Mouse (Mus musculus): ENCODE measurements around the gene Riox1.
A peak's percentile ranks its signal among the peaks of the same experiment; 100 is the strongest.

The Riox1 gene

GRCm38 (mm10) chr12:83949776-83950492 lies 474 bp upstream of the Riox1 start:
- peak in 1 of 2 experiments; percentile 21 for DNase-seq (ENCODE audit: low spot score in 2 of 2)

GRCm38 (mm10) chr12:83950840-83951701 lies 663 bp downstream of the Riox1 start:
- DNase-seq (ENCODE audit: low spot score in 2 of 2) = no peak

GRCm38 (mm10) chr12:83951711-83952575 lies 1.5 kb downstream of the Riox1 start:
- DNase-seq (ENCODE audit: low spot score in 2 of 2) = no peak

- no peak for DNase-seq (ENCODE audit: low spot score in 2 of 2)
Observed at GRCm38 (mm10) chr12:83958278-83958677, 7.9 kb downstream of the Riox1 start.

- no peak for DNase-seq (ENCODE audit: low spot score in 2 of 2)
Observed at GRCm38 (mm10) chr12:83965235-83965634, 14.8 kb downstream of the Riox1 start.

- DNase-seq (ENCODE audit: low spot score in 2 of 2) = peak; percentile 33 to 55
Observed at GRCm38 (mm10) chr12:83972117-83972516, 21.7 kb downstream of the Riox1 start.

- DNase-seq (ENCODE audit: low spot score in 2 of 2) = no peak
Observed at GRCm38 (mm10) chr12:83978862-83979261, 28.5 kb downstream of the Riox1 start.

GRCm38 (mm10) chr12:83981615-83982014 lies 31.2 kb downstream of the Riox1 start:
- no peak for DNase-seq (ENCODE audit: low spot score in 2 of 2)

- DNase-seq (ENCODE audit: low spot score in 2 of 2) = no peak
Observed at GRCm38 (mm10) chr12:83984752-83985151, 34.3 kb downstream of the Riox1 start, which contains the start of gene Heatr4. Heatr4 (minus strand) TSS chr12:83984852.

GRCm38 (mm10) chr12:83987242-83987582 lies 36.8 kb downstream of the Riox1 start:
- DNase-seq (ENCODE audit: low spot score in 2 of 2) = no peak

GRCm38 (mm10) chr12:83987583-83988441 lies 37.4 kb downstream of the Riox1 start, which contains the start of gene Acot2:
Acot2 (plus strand) TSS chr12:83987861.
- peak; percentile 67 to 71 for DNase-seq (ENCODE audit: low spot score in 2 of 2)

- DNase-seq (ENCODE audit: low spot score in 2 of 2) = no peak
Observed at GRCm38 (mm10) chr12:83988483-83988882, 38.1 kb downstream of the Riox1 start.

- no peak for DNase-seq (ENCODE audit: low spot score in 2 of 2)
Observed at GRCm38 (mm10) chr12:83989378-83989777, 39.0 kb downstream of the Riox1 start.

GRCm38 (mm10) chr12:83997221-83997620 lies 46.8 kb downstream of the Riox1 start:
- no peak for DNase-seq (ENCODE audit: low spot score in 2 of 2)

GRCm38 (mm10) chr12:83998341-83999107 lies 48.1 kb downstream of the Riox1 start:
- peak in 1 of 2 experiments; percentile 44 for DNase-seq (ENCODE audit: low spot score in 2 of 2)

GRCm38 (mm10) chr12:83999237-83999636 lies 48.8 kb downstream of the Riox1 start:
- peak; percentile 62 to 81 for DNase-seq (ENCODE audit: low spot score in 2 of 2)

GRCm38 (mm10) chr12:84000418-84000817 lies 50.0 kb downstream of the Riox1 start:
- DNase-seq (ENCODE audit: low spot score in 2 of 2) = no peak

Measured in urinary bladder, postnatal 36 days (tissue).